In the genomic region with DNA sequence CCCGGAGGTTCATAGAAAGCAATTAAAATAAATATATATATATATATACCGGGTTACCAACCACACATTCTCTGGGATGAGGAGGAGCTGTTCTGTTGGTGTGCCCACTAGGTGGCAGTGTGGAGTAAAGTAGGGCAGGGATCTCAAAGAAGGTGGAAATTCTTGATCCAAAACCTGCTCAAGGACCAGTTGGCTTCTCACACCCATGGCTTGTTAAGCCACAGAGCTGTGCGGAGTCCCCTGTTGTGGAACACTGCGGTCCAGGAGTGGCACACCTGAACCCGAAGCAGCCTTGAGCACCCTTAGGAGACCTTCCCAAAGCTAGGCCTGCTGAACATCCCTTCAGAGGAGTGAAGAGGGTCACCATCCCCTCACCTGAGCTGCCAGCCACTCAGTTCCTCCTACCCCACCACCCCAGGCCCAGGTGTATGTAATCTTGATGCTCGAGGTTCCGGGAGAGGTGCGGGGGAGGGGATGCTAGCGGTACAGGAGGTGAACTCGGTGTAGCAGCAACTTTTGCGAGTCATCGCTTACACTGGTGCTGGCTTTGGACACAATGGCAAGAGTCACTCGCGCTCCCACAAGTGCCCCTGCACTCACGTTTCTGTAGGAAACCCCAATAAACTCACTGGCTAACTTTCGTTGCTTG, we compare ENCODE assay signal across 9 mouse cellular contexts. TPM values are rescaled to one million over a fixed set of nuclear protein-coding genes. Genes with fewer than 3 reads are reported as not detected.
DNase-seq lines count a peak whose midpoint lies in the region; ATAC-seq and TF ChIP-seq lines count a peak whose summit lies in the region.
"Had no signal": no experiment of that assay in that cellular context is flagged by ENCODE, and none has a peak within 500 bp of the region (broad histone marks: within the 10 kb centered on the region; RNA-seq: fewer than 3 reads in every experiment).

No protein-coding gene starts in this region.

- H3K4me3 ChIP-seq in layer of hippocampus, adult 2 months: no peak overlapping the region
- no peak overlapping the region for H3K4me3 ChIP-seq in lung, embryonic 14.5 days (ENCODE audit: low read depth, low read length)
- H3K4me3 ChIP-seq: heart, embryonic 15.5 days had no signal

- H3K27me3 ChIP-seq in lung, embryonic 14.5 days (ENCODE audit: insufficient read depth, low read length): no peaks in the 10 kb centered on the region
- H3K27me3 ChIP-seq: heart, embryonic 15.5 days had no signal

- H3K27ac ChIP-seq in layer of hippocampus, adult 2 months: no peak overlapping the region
- no peak overlapping the region for H3K27ac ChIP-seq in lung, embryonic 14.5 days (ENCODE audit: low read depth)
- H3K27ac ChIP-seq: heart, embryonic 15.5 days had no signal

- no peaks in the 10 kb centered on the region for H3K9me3 ChIP-seq in lung, embryonic 14.5 days (ENCODE audit: low read depth, low read length)
- H3K9me3 ChIP-seq: heart, embryonic 15.5 days had no signal

- no peak overlapping the region for H3K4me2 ChIP-seq in lung, embryonic 14.5 days
- H3K4me2 ChIP-seq: heart, embryonic 15.5 days had no signal

- DNase-seq in CD4-positive helper T cell, adult 2 months (ENCODE audit: low read depth, low spot score): peak; percentile 38
- DNase-seq in T-cell, adult 2 months (ENCODE audit: low spot score): peak; percentile 43
- peak; percentile 61 to 69 for DNase-seq in cerebellum, postnatal 4 days (ENCODE audit: low spot score in 2 of 2)
- peak; percentile 67 for DNase-seq in heart, adult 8-10 months (ENCODE audit: low spot score)
- peak; percentile 55 to 82 for DNase-seq in layer of hippocampus, adult 2 months (ENCODE audit: low spot score in 2 of 2)
- DNase-seq in lung, embryonic 14.5 days: peak; percentile 82
- peak; percentile 75 to 88 for DNase-seq in right cerebral cortex, adult 2 months (ENCODE audit: low spot score in 2 of 2)
- peak; percentile 56 for DNase-seq in urinary bladder, adult 2 months (ENCODE audit: low spot score)

- H3K9ac ChIP-seq in lung, embryonic 14.5 days: no peak overlapping the region
- H3K9ac ChIP-seq: heart, embryonic 15.5 days had no signal

- WGBS in lung, embryonic 14.5 days: 49% methylated on average over 16 of the region's 16 CpGs

- no peaks in the 10 kb centered on the region for H3K36me3 ChIP-seq in lung, embryonic 14.5 days (ENCODE audit: insufficient read depth)
- H3K36me3 ChIP-seq: heart, embryonic 15.5 days had no signal

- no peaks in the 10 kb centered on the region for H3K4me1 ChIP-seq in lung, embryonic 14.5 days (ENCODE audit: insufficient read depth)
- H3K4me1 ChIP-seq: heart, embryonic 15.5 days had no signal

- TF ChIP-seq CTCF in layer of hippocampus, adult 2 months (conservative IDR thresholded peaks at IDR 0.05): peak; percentile 92
- peak; percentile 78 for TF ChIP-seq CTCF in lung, embryonic 14.5 days (IDR thresholded peaks at IDR 0.05; ENCODE audit: low read depth)

- ATAC-seq in lung, embryonic 14.5 days (ENCODE audit: insufficient read depth): no peak

RNA-seq across cellular contexts. Expression of a gene that starts 51.1 kb away (rescaled TPM):
- not detected for total RNA-seq in heart, adult 8-10 months (2022)
- not detected for total RNA-seq in layer of hippocampus, adult 2 months (2021)
- polyA plus RNA-seq in lung, embryonic 14.5 days (2014; fragmentation: Nextera tagmentation; extraction: Ambion mirVana): not detected in 2 replicates
- polyA plus RNA-seq in urinary bladder, adult 2 months (2012; rRNA removed): 0.10 and 0.21 TPM in 2 replicates
- polyA plus RNA-seq: heart, embryonic 15.5 days had no signal

RNA-seq across cellular contexts. Expression of a gene that starts 58.0 kb away (rescaled TPM):
- total RNA-seq in heart, adult 8-10 months (2022): not detected
- under 1 TPM in 1 of 2 experiments, not detected in 1; 0.12 TPM for total RNA-seq in layer of hippocampus, adult 2 months (2021)
- polyA plus RNA-seq in lung, embryonic 14.5 days (2014; fragmentation: Nextera tagmentation; extraction: Ambion mirVana): not detected in 2 replicates
- 0.07 and 0.24 TPM in 2 replicates for polyA plus RNA-seq in urinary bladder, adult 2 months (2012; rRNA removed)
- polyA plus RNA-seq: heart, embryonic 15.5 days had no signal

RNA-seq across cellular contexts. Expression of a gene that starts 58.7 kb away (rescaled TPM):
- 1 to 10 TPM; 1.5 to 2.2 (median 1.7) TPM for total RNA-seq in heart, adult 8-10 months (2022)
- 1 to 10 TPM; 7.7 to 8.0 TPM for total RNA-seq in layer of hippocampus, adult 2 months (2021)
- 95.7 and 101 TPM in 2 replicates for polyA plus RNA-seq in lung, embryonic 14.5 days (2014; fragmentation: Nextera tagmentation; extraction: Ambion mirVana)
- 6.5 and 9.6 TPM in 2 replicates for polyA plus RNA-seq in urinary bladder, adult 2 months (2012; rRNA removed)
